Mouse (Mus musculus): Measurements from ENCODE around the gene Slc22a1. TPM values are rescaled to one million over a fixed set of nuclear protein-coding genes. Genes with fewer than 3 reads are reported as not detected.

The Slc22a1 gene
- total RNA-seq, 2 experiments from 2014 or later: not detected

DNA sequence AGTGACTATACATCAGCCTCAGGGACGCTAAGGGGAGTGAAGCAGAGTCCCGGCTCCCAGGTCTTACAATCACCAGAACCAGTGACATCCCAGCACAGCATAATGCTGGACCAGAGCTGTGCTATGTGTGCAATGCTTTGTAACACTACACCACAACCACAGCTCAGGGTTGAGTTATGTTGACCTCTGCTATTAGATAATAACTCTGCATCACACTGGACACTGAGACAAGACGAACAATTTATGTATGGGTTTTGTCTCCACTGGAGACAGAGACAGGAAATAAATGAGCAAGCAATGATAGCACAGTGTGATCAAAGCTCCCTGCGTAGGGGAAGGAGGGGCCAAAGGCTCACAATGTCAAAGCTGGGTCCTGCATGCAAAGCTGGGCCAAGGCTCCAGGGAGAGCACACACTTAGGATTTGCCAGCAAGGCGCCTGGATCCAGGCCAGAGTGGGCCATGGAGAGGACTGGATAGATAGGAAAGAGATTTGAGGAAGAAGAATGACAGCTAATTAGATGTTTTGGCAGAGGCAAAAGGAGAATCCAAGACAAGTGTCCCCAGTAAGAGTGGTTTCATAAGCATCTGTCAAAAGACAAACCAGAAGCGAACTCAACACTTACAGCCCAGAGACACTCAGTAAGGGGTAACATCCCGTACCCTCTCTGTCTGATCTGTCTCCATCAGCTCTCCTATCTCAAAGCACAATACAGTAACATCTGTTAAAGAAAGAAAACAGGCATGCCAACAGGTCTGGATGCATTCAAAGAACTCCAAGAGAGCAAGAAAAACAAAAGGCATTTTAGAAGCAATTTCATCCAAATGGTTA, 43.6 kb downstream of the Slc22a1 start:
- DNase-seq: no peak

DNA sequence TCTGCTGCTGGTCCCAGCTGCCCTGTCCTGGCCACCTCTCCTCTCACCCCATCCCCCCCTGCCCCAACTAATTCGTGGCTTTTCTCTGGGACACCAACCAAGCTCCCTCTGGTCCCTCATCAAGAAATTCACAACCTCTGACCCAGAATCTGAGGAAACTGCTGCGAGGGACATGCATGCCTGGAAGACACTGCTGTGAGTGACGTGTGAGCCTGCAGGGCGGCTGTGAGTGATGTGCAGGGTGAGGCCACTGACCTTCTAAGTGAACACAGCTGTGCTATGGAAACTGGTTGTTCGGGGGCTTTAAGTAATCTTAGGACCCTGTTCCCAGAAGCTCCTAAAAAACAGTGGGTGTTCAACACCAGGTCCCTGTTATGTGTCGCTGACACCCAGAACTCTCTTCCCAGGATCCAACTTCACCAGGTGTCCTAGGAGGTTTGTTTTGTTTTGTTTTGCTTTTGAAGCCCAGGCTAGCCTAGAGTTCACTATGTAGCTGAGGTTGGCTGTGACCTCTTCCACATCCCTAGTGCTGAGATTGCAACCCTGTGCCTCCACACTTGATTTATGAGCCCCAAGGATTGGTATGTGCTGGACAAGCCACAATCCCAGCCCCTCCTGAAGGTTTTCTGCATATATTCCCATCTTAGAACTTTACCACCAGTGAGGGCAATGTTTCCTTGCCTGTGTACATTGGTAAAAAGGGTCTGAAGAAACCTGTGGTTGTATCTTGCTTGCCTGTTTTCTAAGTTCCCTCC, 44.5 kb downstream of the Slc22a1 start:
- no peak for DNase-seq

DNA sequence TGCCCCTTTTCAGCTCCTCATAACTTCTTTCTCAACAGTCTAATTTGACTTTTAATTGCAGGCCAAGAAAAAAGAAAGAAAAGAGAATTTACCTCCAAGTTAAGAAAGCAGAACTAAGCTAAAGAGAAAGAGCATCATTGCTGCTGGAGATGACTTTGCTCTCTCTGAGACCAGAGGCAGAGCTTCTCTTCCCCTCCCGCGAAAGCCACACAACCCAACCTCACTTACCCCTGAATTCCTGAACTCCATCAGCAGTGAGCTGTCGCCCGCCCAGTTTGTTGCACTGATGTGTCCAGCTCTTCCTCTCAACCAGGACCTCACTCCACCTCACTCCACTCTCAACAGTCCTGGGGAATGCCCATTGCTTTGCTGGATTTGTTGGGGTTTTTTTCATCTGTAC, 47.6 kb downstream of the Slc22a1 start:
- no peak for DNase-seq

DNA sequence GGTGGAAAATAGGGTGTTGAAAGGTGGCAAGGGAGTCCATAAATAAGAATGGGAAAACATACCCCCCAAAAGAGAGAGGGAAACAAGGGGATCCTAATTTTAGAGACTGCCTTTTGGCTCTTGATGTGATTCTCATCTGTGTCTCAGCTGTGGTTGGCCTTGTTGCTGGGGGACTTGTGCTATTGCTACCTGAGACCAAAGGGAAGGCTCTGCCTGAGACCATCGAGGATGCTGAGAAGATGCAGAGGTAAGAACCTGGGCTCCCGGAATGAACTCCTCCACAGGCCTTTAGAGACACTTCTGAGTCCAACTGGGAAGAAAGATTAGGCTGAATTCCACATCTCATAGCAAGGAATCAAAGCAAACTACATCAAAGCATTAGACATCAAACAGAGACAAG, 56.0 kb downstream of the Slc22a1 start:
- DNase-seq: no peak

DNA sequence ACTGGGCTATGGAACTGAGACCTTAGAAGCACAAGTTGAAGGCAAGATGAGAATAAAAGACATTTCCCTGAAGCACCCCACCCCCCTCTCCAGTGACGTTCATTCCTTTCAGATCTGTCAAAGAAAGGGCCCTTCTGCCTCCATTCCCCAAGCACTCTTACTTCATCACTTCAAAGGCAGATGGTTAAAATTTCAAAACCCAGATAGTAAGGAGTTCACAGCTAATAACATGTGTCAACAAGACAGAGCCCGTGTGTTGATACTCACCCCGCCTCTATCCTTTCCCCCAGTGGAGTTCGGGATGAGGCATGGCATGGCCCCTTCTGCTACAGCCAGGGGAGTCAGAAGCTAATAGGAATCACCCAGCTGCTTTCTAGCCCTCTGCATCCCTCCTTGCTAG, 60.2 kb downstream of the Slc22a1 start:
- DNase-seq: no peak

DNA sequence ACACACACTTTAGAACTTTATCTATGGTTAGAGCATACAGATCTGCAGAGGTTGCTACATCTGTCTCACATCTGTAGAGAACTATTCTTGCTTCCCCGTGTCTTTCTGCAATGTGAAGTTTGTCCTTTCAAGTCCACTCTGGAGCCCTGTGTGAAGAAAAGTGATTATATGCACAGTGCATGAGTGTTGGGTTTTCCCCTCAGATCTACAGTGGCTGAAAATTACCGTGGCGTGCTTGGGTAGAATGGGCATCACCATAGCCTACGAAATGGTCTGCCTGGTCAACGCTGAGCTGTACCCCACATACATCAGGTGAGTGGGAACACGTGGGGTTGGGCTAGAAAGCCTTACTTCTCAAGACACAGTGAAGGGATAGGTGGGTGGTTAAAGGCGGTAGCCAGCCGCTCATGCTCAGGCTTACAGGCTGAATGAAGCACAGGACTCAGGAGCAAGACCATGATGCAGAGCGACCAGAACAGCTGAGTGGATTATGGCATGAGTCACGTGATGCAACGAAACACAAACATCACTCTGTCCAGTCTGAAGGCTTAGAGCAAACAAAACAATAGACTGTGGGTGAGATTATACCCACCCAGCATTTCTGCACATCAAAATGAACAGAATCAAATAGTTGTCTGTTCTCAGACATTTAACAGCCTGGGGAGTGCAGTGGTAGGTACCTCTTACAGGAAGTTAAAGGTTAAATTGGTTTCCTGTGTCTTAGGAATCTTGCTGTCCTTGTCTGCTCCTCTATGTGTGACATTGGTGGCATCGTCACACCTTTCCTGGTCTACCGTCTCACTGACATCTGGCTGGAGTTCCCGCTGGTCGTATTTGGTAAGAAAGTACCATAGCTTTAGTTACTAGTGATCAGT, 60.9 kb downstream of the Slc22a1 start:
- DNase-seq: no peak

DNA sequence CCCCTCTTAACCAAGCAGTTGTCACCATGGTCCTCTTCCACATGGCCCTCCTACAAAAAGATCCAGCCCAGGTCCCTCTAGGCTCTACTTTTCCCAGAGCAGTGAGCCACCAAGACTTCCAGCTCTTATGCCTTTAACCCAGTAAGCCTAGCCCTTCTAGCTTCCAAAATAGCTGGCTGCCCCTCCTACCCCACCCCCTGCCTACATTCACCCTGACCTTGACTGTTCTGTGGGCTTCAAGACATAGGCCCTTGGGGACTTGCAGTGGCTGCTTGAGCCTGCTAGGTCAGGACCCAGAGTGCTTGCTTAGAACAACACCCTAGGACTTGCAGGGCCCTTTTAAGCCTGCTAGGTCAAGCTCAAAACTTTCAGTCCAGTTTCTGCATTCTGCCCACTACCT, 68.4 kb downstream of the Slc22a1 start:
- peak; percentile 14 for DNase-seq

DNA sequence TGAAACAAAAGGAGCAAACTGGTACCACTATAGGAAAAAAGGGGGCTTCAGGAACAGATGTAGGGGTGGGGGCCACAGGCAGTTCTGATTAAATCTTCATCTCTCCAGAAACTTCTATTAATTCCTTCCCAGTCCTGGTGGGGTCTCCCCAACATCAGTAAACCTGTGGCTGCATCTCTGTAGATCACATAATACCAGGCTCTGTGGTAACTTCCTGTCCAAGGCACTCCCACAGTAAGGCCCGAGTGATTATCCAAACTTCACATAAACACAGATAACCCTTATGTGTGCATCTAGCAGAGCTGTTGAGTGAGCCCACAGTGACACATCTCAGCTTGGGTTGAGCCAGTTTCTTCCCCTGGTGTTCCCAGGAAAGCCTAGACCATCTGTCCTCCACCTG, 69.0 kb downstream of the Slc22a1 start:
- DNase-seq: no peak

Other genes with a start within 250 kb of the Slc22a1 start
- 1 to 10 TPM; 2.2 TPM for gene Slc22a3, start 168.1 kb downstream of the Slc22a1 start, total RNA-seq (2021)
- not detected for gene Slc22a2, start 91.7 kb downstream of the Slc22a1 start, total RNA-seq (2021)
- gene Igf2r, start 93.8 kb upstream of the Slc22a1 start, total RNA-seq (2021): 10 to 100 TPM; 44.6 to 45.8 TPM
- under 1 TPM in 1 of 2 experiments, not detected in 1; 0.59 TPM for gene Mas1, start 192.3 kb upstream of the Slc22a1 start, total RNA-seq (2021)
- gene Mrgprh, start 200.2 kb upstream of the Slc22a1 start, total RNA-seq (2021): 1 to 10 TPM; 1.2 to 2.2 TPM
- under 1 TPM in 1 of 2 experiments, not detected in 1; 0.83 TPM for gene Pnldc1, start 234.4 kb upstream of the Slc22a1 start, total RNA-seq (2021)
- gene Tcp1, start 239.9 kb upstream of the Slc22a1 start, total RNA-seq (2021): 100 to 1,000 TPM; 159 to 178 TPM
- gene Mrpl18, start 240.5 kb upstream of the Slc22a1 start, total RNA-seq (2021): 100 to 1,000 TPM; 100 to 109 TPM